ENCODE assay signal across 21 mouse cellular contexts in genomic region chr11:18621777-18622176, GRCm38 (mm10).
A peak's percentile ranks its signal among the peaks of the same experiment; 100 is the strongest.
DNase-seq lines count a peak whose midpoint lies in the region; ATAC-seq lines count a peak whose summit lies in the region.
"Had no signal": no experiment of that assay in that cellular context is flagged by ENCODE, and none has a peak within 500 bp of the region (broad histone marks: within the 10 kb centered on the region; RNA-seq: fewer than 3 reads in every experiment).

No protein-coding gene starts in this region.

- no peaks in the 10 kb centered on the region for H3K27me3 ChIP-seq in embryonic facial prominence, embryonic 14.5 days (replicated peaks; ENCODE audit: control insufficient read depth, insufficient read depth, low read length)
- no peaks in the 10 kb centered on the region for H3K27me3 ChIP-seq in embryonic facial prominence, embryonic 10.5 days (replicated peaks; ENCODE audit: low read depth, poor library complexity, severe bottlenecking)
- H3K27me3 ChIP-seq in midbrain, embryonic 10.5 days (ENCODE audit: low read depth, poor library complexity, severe bottlenecking) = peaks cover 23% of the 10 kb centered on the region
- peaks cover 5% of the 10 kb centered on the region for H3K27me3 ChIP-seq in midbrain, embryonic 13.5 days
- no peaks in the 10 kb centered on the region for H3K27me3 ChIP-seq in intestine, embryonic 15.5 days (replicated peaks)
- no peaks in the 10 kb centered on the region for H3K27me3 ChIP-seq in stomach, embryonic 15.5 days (replicated peaks)
- H3K27me3 ChIP-seq: CH12.LX; embryonic facial prominence, embryonic 13.5 days; heart, embryonic 12.5 days had no signal

- ATAC-seq in embryonic facial prominence, embryonic 14.5 days (ENCODE audit: low read depth) = no peak
- ATAC-seq in midbrain, embryonic 13.5 days = no peak
- peak; percentile 41 for ATAC-seq in intestine, embryonic 15.5 days
- ATAC-seq in stomach, embryonic 15.5 days (ENCODE audit: insufficient read depth, low FRiP score, low read depth) = peak; percentile 50; the same call in 1 of the 2 replicates

- 58% methylated on average over 3 of the region's 3 CpGs for WGBS in embryonic facial prominence, embryonic 14.5 days
- WGBS in embryonic facial prominence, embryonic 10.5 days = 66% methylated on average over 3 of the region's 3 CpGs
- WGBS in midbrain, embryonic 10.5 days = 41% methylated on average over 3 of the region's 3 CpGs
- 24% methylated on average over 3 of the region's 3 CpGs for WGBS in midbrain, embryonic 13.5 days
- WGBS in intestine, embryonic 15.5 days = 47% methylated on average over 3 of the region's 3 CpGs
- whole genome bisulfite sequencing in stomach, embryonic 15.5 days = 51% methylated on average over 3 of the region's 3 CpGs

- H3K27ac ChIP-seq in embryonic facial prominence, embryonic 14.5 days (replicated peaks; ENCODE audit: low read depth, low read length) = no peak overlapping the region
- H3K27ac ChIP-seq in embryonic facial prominence, embryonic 10.5 days (replicated peaks) = no peak overlapping the region
- no peak overlapping the region for H3K27ac ChIP-seq in midbrain, embryonic 10.5 days (replicated peaks)
- no peak overlapping the region for H3K27ac ChIP-seq in midbrain, embryonic 13.5 days
- H3K27ac ChIP-seq in intestine, embryonic 15.5 days = 0 out of 2 replicates have a peak overlapping the region, but pooled peaks have one; percentile 4
- peak overlapping the region; percentile 45 for H3K27ac ChIP-seq in stomach, embryonic 15.5 days
- H3K27ac ChIP-seq: embryonic facial prominence, embryonic 13.5 days; layer of hippocampus, adult 2 months had no signal

- peak; percentile 18 for DNase-seq in embryonic facial prominence, embryonic 14.5 days (ENCODE audit: low spot score)
- no peak for DNase-seq in embryonic facial prominence, embryonic 10.5 days (ENCODE audit: low spot score)
- peak; percentile 18 for DNase-seq in midbrain, embryonic 10.5 days (ENCODE audit: low spot score)
- no peak for DNase-seq in cerebellum, postnatal 36 days
- DNase-seq in urinary bladder, adult 18-20 months (ENCODE audit: low spot score in 2 of 2) = no peak
- DNase-seq: adrenal gland, adult 8-10 months; cerebellum, adult 11 months; cerebellum, postnatal 14 days; kidney, adult 11 months; kidney, postnatal 10 days; left cerebral cortex, postnatal 4 days; lung, adult 18-20 months; right cerebral cortex, adult 18-20 months; thymus, postnatal 14 days had no signal

- H3K4me1 ChIP-seq in embryonic facial prominence, embryonic 14.5 days (ENCODE audit: control insufficient read depth, insufficient read depth, low read length) = no peaks in the 10 kb centered on the region
- H3K4me1 ChIP-seq in embryonic facial prominence, embryonic 10.5 days = peaks cover 16% of the 10 kb centered on the region
- peaks cover 13% of the 10 kb centered on the region for H3K4me1 ChIP-seq in midbrain, embryonic 10.5 days
- H3K4me1 ChIP-seq in midbrain, embryonic 13.5 days (replicated peaks) = peaks cover 11% of the 10 kb centered on the region
- H3K4me1 ChIP-seq in intestine, embryonic 15.5 days (replicated peaks) = no peaks in the 10 kb centered on the region
- no peaks in the 10 kb centered on the region for H3K4me1 ChIP-seq in stomach, embryonic 15.5 days
- H3K4me1 ChIP-seq: embryonic facial prominence, embryonic 13.5 days had no signal

- H3K9ac ChIP-seq in embryonic facial prominence, embryonic 14.5 days (ENCODE audit: low read depth, low read length) = no peak overlapping the region
- no peak overlapping the region for H3K9ac ChIP-seq in midbrain, embryonic 13.5 days (replicated peaks)
- H3K9ac ChIP-seq in intestine, embryonic 15.5 days = no peak overlapping the region
- H3K9ac ChIP-seq in stomach, embryonic 15.5 days = no peak overlapping the region
- H3K9ac ChIP-seq: embryonic facial prominence, embryonic 13.5 days; heart, embryonic 12.5 days had no signal

- no peaks in the 10 kb centered on the region for H3K9me3 ChIP-seq in embryonic facial prominence, embryonic 14.5 days (ENCODE audit: control insufficient read depth, low read length)
- H3K9me3 ChIP-seq in embryonic facial prominence, embryonic 10.5 days = no peaks in the 10 kb centered on the region
- H3K9me3 ChIP-seq in midbrain, embryonic 10.5 days (replicated peaks) = no peaks in the 10 kb centered on the region
- H3K9me3 ChIP-seq in midbrain, embryonic 13.5 days = no peaks in the 10 kb centered on the region
- H3K9me3 ChIP-seq in intestine, embryonic 15.5 days = no peaks in the 10 kb centered on the region
- H3K9me3 ChIP-seq in stomach, embryonic 15.5 days = no peaks in the 10 kb centered on the region
- H3K9me3 ChIP-seq: embryonic facial prominence, embryonic 13.5 days; heart, embryonic 12.5 days had no signal

- H3K4me3 ChIP-seq in embryonic facial prominence, embryonic 14.5 days (ENCODE audit: low read depth, low read length) = no peak overlapping the region
- no peak overlapping the region for H3K4me3 ChIP-seq in embryonic facial prominence, embryonic 10.5 days
- no peak overlapping the region for H3K4me3 ChIP-seq in midbrain, embryonic 10.5 days
- H3K4me3 ChIP-seq in midbrain, embryonic 13.5 days (replicated peaks) = no peak overlapping the region
- no peak overlapping the region for H3K4me3 ChIP-seq in intestine, embryonic 15.5 days (replicated peaks)
- H3K4me3 ChIP-seq in stomach, embryonic 15.5 days (replicated peaks) = no peak overlapping the region
- H3K4me3 ChIP-seq: embryonic facial prominence, embryonic 13.5 days; heart, embryonic 12.5 days; layer of hippocampus, adult 2 months had no signal

- no peak overlapping the region for H3K4me2 ChIP-seq in embryonic facial prominence, embryonic 14.5 days (ENCODE audit: low read depth, low read length)
- no peak overlapping the region for H3K4me2 ChIP-seq in midbrain, embryonic 13.5 days (replicated peaks)
- no peak overlapping the region for H3K4me2 ChIP-seq in intestine, embryonic 15.5 days (replicated peaks)
- H3K4me2 ChIP-seq in stomach, embryonic 15.5 days = no peak overlapping the region
- H3K4me2 ChIP-seq: embryonic facial prominence, embryonic 13.5 days; heart, embryonic 12.5 days had no signal

- H3K36me3 ChIP-seq in embryonic facial prominence, embryonic 14.5 days (ENCODE audit: control insufficient read depth, insufficient read depth, low read length) = no peaks in the 10 kb centered on the region
- no peaks in the 10 kb centered on the region for H3K36me3 ChIP-seq in embryonic facial prominence, embryonic 10.5 days (replicated peaks)
- H3K36me3 ChIP-seq in midbrain, embryonic 10.5 days = no peaks in the 10 kb centered on the region
- H3K36me3 ChIP-seq in midbrain, embryonic 13.5 days = no peaks in the 10 kb centered on the region
- no peaks in the 10 kb centered on the region for H3K36me3 ChIP-seq in intestine, embryonic 15.5 days
- H3K36me3 ChIP-seq in stomach, embryonic 15.5 days = no peaks in the 10 kb centered on the region
- H3K36me3 ChIP-seq: embryonic facial prominence, embryonic 13.5 days; heart, embryonic 12.5 days had no signal

Comparison
In these comparisons a context has a peak if more than half of its experiments do, and no peak if none do; other contexts are left out.
1. DNase-seq: peak in embryonic facial prominence, embryonic 14.5 days (single experiment) and midbrain, embryonic 10.5 days (single experiment); none in embryonic facial prominence, embryonic 10.5 days (single experiment), cerebellum, postnatal 36 days (0 of 2) and urinary bladder, adult 18-20 months (0 of 2).
2. ATAC-seq: peak in intestine, embryonic 15.5 days (single experiment) and stomach, embryonic 15.5 days (single experiment); none in embryonic facial prominence, embryonic 14.5 days (single experiment) and midbrain, embryonic 13.5 days (single experiment).
3. H3K27ac ChIP-seq: peak in intestine, embryonic 15.5 days (single experiment) and stomach, embryonic 15.5 days (single experiment); none in embryonic facial prominence, embryonic 14.5 days (single experiment), embryonic facial prominence, embryonic 10.5 days (single experiment), midbrain, embryonic 10.5 days (single experiment) and midbrain, embryonic 13.5 days (single experiment).